Mouse (Mus musculus): ENCODE results near the gene Olfr561. TPM values are rescaled to one million over a fixed set of nuclear protein-coding genes. Genes with fewer than 3 reads are reported as not detected.

Gene Olfr561
- polyA plus RNA-seq (2012; rRNA removed), result 0.09 TPM in 1 of 2 replicates, not detected in the other

GRCm38 (mm10) chr7:102770921-102771320 lies at the start of gene Olfr561:
Gene Olfr561 (plus strand): TSS chr7:102771221.
- no peak for DNase-seq (ENCODE audit: low read depth)

- no peak for DNase-seq (ENCODE audit: low read depth)
Measured at GRCm38 (mm10) chr7:102727391-102727790, 43.6 kb upstream of the Olfr561 start, which contains the start of gene Olfr559. Gene Olfr559 (minus strand): TSS chr7:102727491.

- no peak for DNase-seq (ENCODE audit: low read depth)
Measured at GRCm38 (mm10) chr7:102733793-102734192, 37.2 kb upstream of the Olfr561 start.

- DNase-seq (ENCODE audit: low read depth), result no peak
Measured at GRCm38 (mm10) chr7:102737705-102738104, 33.3 kb upstream of the Olfr561 start.

- no peak for DNase-seq (ENCODE audit: low read depth)
Measured at GRCm38 (mm10) chr7:102752086-102752485, 18.9 kb upstream of the Olfr561 start.

- DNase-seq (ENCODE audit: low read depth), result no peak
Measured at GRCm38 (mm10) chr7:102759266-102759665, 11.8 kb upstream of the Olfr561 start, which contains the start of the genes Olfr560 and Olfr78. Gene Olfr560 (minus strand): TSS chr7:102759366. Gene Olfr78 (minus strand): TSS chr7:102759471.

- DNase-seq (ENCODE audit: low read depth), result no peak
Measured at GRCm38 (mm10) chr7:102803180-102803579, 32.2 kb downstream of the Olfr561 start, which contains the start of gene Olfr564. Gene Olfr564 (plus strand): TSS chr7:102803480.

Other genes starting within 250 kb of the Olfr561 start
- not detected in 2 replicates for gene Olfr547, start 236.5 kb upstream of the Olfr561 start, polyA plus RNA-seq (2012; rRNA removed)
- not detected in 2 replicates for gene Olfr548-ps1, start 230.3 kb upstream of the Olfr561 start, polyA plus RNA-seq (2012; rRNA removed)
- not detected in 2 replicates for gene Olfr549, start 221.4 kb upstream of the Olfr561 start, polyA plus RNA-seq (2012; rRNA removed)
- 5.4 and 6.4 TPM in 2 replicates for gene Trim21, start 205.7 kb upstream of the Olfr561 start, polyA plus RNA-seq (2012; rRNA removed)
- 0.20 and 0.45 TPM in 2 replicates for gene Olfr550, start 199.8 kb upstream of the Olfr561 start, polyA plus RNA-seq (2012; rRNA removed)
- not detected in 2 replicates for gene Olfr551, start 179.3 kb upstream of the Olfr561 start, polyA plus RNA-seq (2012; rRNA removed)
- gene Olfr552, start 173.5 kb upstream of the Olfr561 start, polyA plus RNA-seq (2012; rRNA removed), result not detected in 2 replicates
- gene Olfr553, start 153.0 kb upstream of the Olfr561 start, polyA plus RNA-seq (2012; rRNA removed), result not detected in 2 replicates
- not detected in 2 replicates for gene Olfr554, start 132.8 kb upstream of the Olfr561 start, polyA plus RNA-seq (2012; rRNA removed)
- not detected in 2 replicates for gene Olfr555, start 112.4 kb upstream of the Olfr561 start, polyA plus RNA-seq (2012; rRNA removed)
- gene Olfr556, start 106.3 kb upstream of the Olfr561 start, polyA plus RNA-seq (2012; rRNA removed), result not detected in 2 replicates
- 37.4 and 42.2 TPM in 2 replicates for gene Trim68, start 83.9 kb upstream of the Olfr561 start, polyA plus RNA-seq (2012; rRNA removed)
- gene Olfr557, start 75.3 kb upstream of the Olfr561 start, polyA plus RNA-seq (2012; rRNA removed), result not detected in 2 replicates
- 2.6 and 3.6 TPM in 2 replicates for gene Olfr558, start 69.0 kb upstream of the Olfr561 start, polyA plus RNA-seq (2012; rRNA removed)
- gene Olfr33, start 52.2 kb upstream of the Olfr561 start, polyA plus RNA-seq (2012; rRNA removed), result not detected in 2 replicates
- gene Olfr559, start 43.7 kb upstream of the Olfr561 start, polyA plus RNA-seq (2012; rRNA removed), result not detected in 2 replicates
- gene Olfr560, start 11.9 kb upstream of the Olfr561 start, polyA plus RNA-seq (2012; rRNA removed), result 0.14 TPM in 1 of 2 replicates, not detected in the other
- 3.7 and 4.9 TPM in 2 replicates for gene Olfr78, start 11.8 kb upstream of the Olfr561 start, polyA plus RNA-seq (2012; rRNA removed)
- not detected in 2 replicates for gene Olfr564, start 32.3 kb downstream of the Olfr561 start, polyA plus RNA-seq (2012; rRNA removed)
- not detected in 2 replicates for gene Olfr566, start 87.5 kb downstream of the Olfr561 start, polyA plus RNA-seq (2012; rRNA removed)
- not detected in 2 replicates for gene Olfr568, start 105.9 kb downstream of the Olfr561 start, polyA plus RNA-seq (2012; rRNA removed)
- gene Olfr569, start 119.7 kb downstream of the Olfr561 start, polyA plus RNA-seq (2012; rRNA removed), result not detected in 2 replicates
- not detected in 2 replicates for gene Olfr570, start 123.4 kb downstream of the Olfr561 start, polyA plus RNA-seq (2012; rRNA removed)
- gene Olfr571, start 146.3 kb downstream of the Olfr561 start, polyA plus RNA-seq (2012; rRNA removed), result not detected in 2 replicates
- not detected in 2 replicates for gene Olfr572, start 153.2 kb downstream of the Olfr561 start, polyA plus RNA-seq (2012; rRNA removed)
- not detected in 2 replicates for gene Olfr573-ps1, start 171.4 kb downstream of the Olfr561 start, polyA plus RNA-seq (2012; rRNA removed)
- gene Olfr574, start 177.2 kb downstream of the Olfr561 start, polyA plus RNA-seq (2012; rRNA removed), result not detected in 2 replicates
- not detected in 2 replicates for gene Olfr575, start 187.6 kb downstream of the Olfr561 start, polyA plus RNA-seq (2012; rRNA removed)
- not detected in 2 replicates for gene Olfr576, start 191.4 kb downstream of the Olfr561 start, polyA plus RNA-seq (2012; rRNA removed)
- gene Olfr577, start 204.7 kb downstream of the Olfr561 start, polyA plus RNA-seq (2012; rRNA removed), result not detected in 2 replicates
- gene Olfr578, start 218.1 kb downstream of the Olfr561 start, polyA plus RNA-seq (2012; rRNA removed), result not detected in 2 replicates